Mouse (Mus musculus) ES-Bruce4 (cell line): ENCODE data around the gene Lilr4b.

Experiments used
- CTCF ChIP-seq: IDR thresholded peaks from one replicate; pipeline ENCODE4 v1.8.1; 2011; ENCODE audit warnings: low read depth, low read length
- EP300 ChIP-seq: IDR thresholded peaks from 2 replicates; pipeline ENCODE4 v1.6.1; 2011; ENCODE audit warnings: low read depth, low read length; ENCODE audit not compliant: insufficient read depth
- POLR2A ChIP-seq: IDR thresholded peaks from one replicate; pipeline ENCODE4 v1.8.1; 2011; ENCODE audit warnings: low read length; ENCODE audit not compliant: insufficient read depth

- TF ChIP-seq POLR2A (no peak), EP300 (no peak), CTCF (no peak)
Measured at GRCm38 (mm10) chr10:51526633-51527032, 46.2 kb downstream of the Lilr4b start.
